Mouse (Mus musculus): ENCODE results near the gene Myh11.

Myh11 gene

GRCm38 (mm10) chr16:14265203-14265920 lies 25.8 kb downstream of the Myh11 start:
- DNase-seq: no peak

- no peak for DNase-seq
These were observed 26.7 kb downstream of the Myh11 start for GRCm38 (mm10) chr16:14264504-14264903.

GRCm38 (mm10) chr16:14263241-14263640 lies 27.9 kb downstream of the Myh11 start:
- peak; percentile 14 for DNase-seq

- DNase-seq: no peak
These were observed 28.8 kb downstream of the Myh11 start for GRCm38 (mm10) chr16:14262410-14262809.

- DNase-seq: no peak
These were observed 32.3 kb downstream of the Myh11 start for GRCm38 (mm10) chr16:14258856-14259255.

GRCm38 (mm10) chr16:14253586-14253985 lies 37.6 kb downstream of the Myh11 start:
- DNase-seq: peak; percentile 26

- no peak for DNase-seq
These were observed 38.3 kb downstream of the Myh11 start for GRCm38 (mm10) chr16:14252877-14253276.

- DNase-seq: no peak
These were observed 41.3 kb downstream of the Myh11 start for GRCm38 (mm10) chr16:14249913-14250312.

- DNase-seq: no peak
These were observed 48.6 kb downstream of the Myh11 start for GRCm38 (mm10) chr16:14242553-14242952.

- no peak for DNase-seq
These were observed 49.1 kb downstream of the Myh11 start for GRCm38 (mm10) chr16:14242059-14242458.

- DNase-seq: peak; percentile 60
These were observed 54.0 kb downstream of the Myh11 start for GRCm38 (mm10) chr16:14237100-14237723.

- peak; percentile 19 for DNase-seq
These were observed 76.0 kb downstream of the Myh11 start for GRCm38 (mm10) chr16:14215156-14215555.

GRCm38 (mm10) chr16:14198798-14199197 lies 92.4 kb downstream of the Myh11 start:
- DNase-seq: no peak

GRCm38 (mm10) chr16:14195427-14195826 lies 95.7 kb downstream of the Myh11 start:
- peak; percentile 48 for DNase-seq

GRCm38 (mm10) chr16:14194164-14194950 lies 96.8 kb downstream of the Myh11 start:
- no peak for DNase-seq

- DNase-seq: peak; percentile 10
These were observed 105.7 kb downstream of the Myh11 start for GRCm38 (mm10) chr16:14185516-14185915.

GRCm38 (mm10) chr16:14183856-14184255 lies 107.3 kb downstream of the Myh11 start:
- DNase-seq: peak; percentile 56

GRCm38 (mm10) chr16:14182360-14182759 lies 108.8 kb downstream of the Myh11 start:
- DNase-seq: no peak

GRCm38 (mm10) chr16:14180163-14180733 lies 110.9 kb downstream of the Myh11 start:
- DNase-seq: no peak

GRCm38 (mm10) chr16:14178041-14178440 lies 113.1 kb downstream of the Myh11 start:
- DNase-seq: no peak

- no peak for DNase-seq
These were observed 121.5 kb downstream of the Myh11 start for GRCm38 (mm10) chr16:14169706-14170105.

- DNase-seq: no peak
These were observed 124.7 kb downstream of the Myh11 start for GRCm38 (mm10) chr16:14166490-14166889.

- DNase-seq: no peak
These were observed 127.4 kb downstream of the Myh11 start for GRCm38 (mm10) chr16:14163731-14164130.

Measured in layer of hippocampus, adult 9-11 months (tissue).